In the genomic region with DNA sequence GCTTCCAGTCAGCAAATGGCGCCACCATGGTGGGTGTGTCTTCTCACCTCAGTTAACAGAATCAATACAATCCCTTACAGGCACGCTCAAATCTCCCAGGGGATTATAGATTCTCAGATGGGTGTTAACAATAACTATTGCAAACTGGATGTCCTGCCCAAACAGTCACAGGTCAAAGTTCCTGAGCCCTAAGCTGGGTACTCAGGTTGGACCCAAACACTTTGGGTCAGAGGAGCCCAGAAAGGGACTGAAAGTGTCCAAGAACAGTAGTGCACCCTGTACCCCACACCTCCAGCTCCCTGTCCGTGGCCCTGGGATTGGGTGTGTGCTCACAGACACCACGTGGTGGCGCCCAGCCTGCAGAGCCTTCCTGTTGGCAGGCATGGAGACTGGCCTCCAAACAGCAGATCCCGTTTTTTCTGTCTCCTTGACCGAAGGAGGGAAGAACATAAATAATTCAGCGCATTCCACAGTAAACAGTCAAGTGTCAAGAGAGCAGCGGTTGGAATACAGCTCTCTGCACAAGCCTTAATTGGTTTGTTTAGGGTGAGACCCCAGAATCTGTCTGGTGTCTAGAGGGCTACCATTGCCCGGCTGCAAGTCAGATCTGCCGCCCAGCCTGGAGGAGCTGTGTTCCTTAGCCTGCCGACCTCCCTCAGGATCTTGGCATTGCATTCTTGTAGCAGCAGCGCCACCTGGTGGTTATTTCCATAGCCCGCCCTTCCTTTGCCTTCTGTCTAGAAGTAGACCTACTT, we compare ENCODE assay signal across 8 mouse cellular contexts. TPM values are rescaled to one million over a fixed set of nuclear protein-coding genes. Genes with fewer than 3 reads are reported as not detected.
A peak's percentile ranks its signal among the peaks of the same experiment; 100 is the strongest.
DNase-seq lines count a peak whose midpoint lies in the region; ATAC-seq and TF ChIP-seq lines count a peak whose summit lies in the region.

No protein-coding gene starts in this region.

- H3K9ac ChIP-seq in intestine, embryonic 15.5 days: no peak overlapping the region

- H3K9me3 ChIP-seq in intestine, embryonic 15.5 days: no peaks in the 10 kb centered on the region

- TF ChIP-seq CTCF in cortical plate, adult 2 months (IDR thresholded peaks at IDR 0.05; ENCODE audit: extremely low read depth, insufficient read depth, low read length): peak; percentile 92

- H3K36me3 ChIP-seq in intestine, embryonic 15.5 days: no peaks in the 10 kb centered on the region

- DNase-seq in adrenal gland, adult (ENCODE audit: inconsistent age in 2 of 2, low spot score in 1 of 2): peak; percentile 89 to 97
- DNase-seq in gastrocnemius, postnatal 25 days: peak; percentile 78
- peak; percentile 90 to 94 for DNase-seq in left cerebral cortex, postnatal 14 days (ENCODE audit: low spot score in 2 of 2)
- DNase-seq in mesoderm, embryonic 11.5 days (ENCODE audit: low read depth, low spot score): peak; percentile 93
- DNase-seq in right cerebral cortex, postnatal 25 days: peak; percentile 82
- DNase-seq in urinary bladder, postnatal 36 days (ENCODE audit: low spot score in 2 of 2): peak; percentile 70 to 86

- no peak for TF ChIP-seq POLR2A in cortical plate, adult 2 months (IDR thresholded peaks at IDR 0.05; ENCODE audit: extremely low read depth, insufficient read depth, low read length)

- no peaks in the 10 kb centered on the region for H3K4me1 ChIP-seq in cortical plate, adult 2 months (ENCODE audit: control insufficient read depth, insufficient read depth, low read length)
- H3K4me1 ChIP-seq in intestine, embryonic 15.5 days (replicated peaks): peaks cover 5% of the 10 kb centered on the region; the same call in 1 of the 2 replicates

- H3K27ac ChIP-seq in cortical plate, adult 2 months (ENCODE audit: insufficient read depth, low read length): no peak overlapping the region
- no peak overlapping the region for H3K27ac ChIP-seq in intestine, embryonic 15.5 days

- intact Hi-C loops in left cerebral cortex, postnatal 14 days (cut with DNase I): loop anchor here (1.0 to 5.0 kb wide), 2 partner anchors 167 to 326 kb away; a partner anchor contains a TSS

- no peak overlapping the region for H3K4me3 ChIP-seq in cortical plate, adult 2 months (ENCODE audit: insufficient read depth, low read length)
- peak overlapping the region; percentile 17 for H3K4me3 ChIP-seq in intestine, embryonic 15.5 days (replicated peaks)

- H3K4me2 ChIP-seq in intestine, embryonic 15.5 days (replicated peaks): peak overlapping the region; percentile 61

- H3K27me3 ChIP-seq in intestine, embryonic 15.5 days (replicated peaks): no peaks in the 10 kb centered on the region

- 11% methylated on average over 14 of the region's 14 CpGs for WGBS in intestine, embryonic 15.5 days

- peak; percentile 92 for ATAC-seq in intestine, embryonic 15.5 days

RNA-seq across cellular contexts. Expression of a gene that starts 58.4 kb away (rescaled TPM):
- 16.4 and 18.8 TPM in 2 replicates for polyA plus RNA-seq in cortical plate, adult 2 months (2012; rRNA removed)
- total RNA-seq in gastrocnemius, postnatal 25 days (2021): 1 to 10 TPM; 4.3 to 5.0 TPM
- 15.0 and 16.3 TPM in 2 replicates for polyA plus RNA-seq in intestine, embryonic 15.5 days (2015; fragmentation: Nextera tagmentation; extraction: Ambion mirVana)
- total RNA-seq in left cerebral cortex, postnatal 14 days (2021): 10 to 100 TPM; 50.3 to 55.3 TPM

Comparison
In these comparisons a context has a peak if more than half of its experiments do, and no peak if none do; other contexts are left out.
1. RNA of a gene that starts 58.4 kb away (total RNA-seq): 50.3 to 55.3 TPM in left cerebral cortex, postnatal 14 days; 4.3 to 5.0 TPM in gastrocnemius, postnatal 25 days; every median in the first group is over 4 times any median in the second.
2. Peak in every context shown above with its lines, with median percentiles within 50 percentile points of each other: DNase-seq.